Mouse (Mus musculus) kidney, adult 2 months (tissue): Measurements from ENCODE around the gene Sorbs1.

Experiments
- CTCF ChIP-seq: fragments of 200-500 bp; conservative IDR thresholded peaks from 2 replicates; pipeline ENCODE4 v1.5.1; 2011; ENCODE audit warnings: low read depth, mild to moderate bottlenecking, control low read depth, low read length, moderate library complexity, mixed read lengths; ENCODE audit not compliant: insufficient read depth, insufficient read length
- POLR2A ChIP-seq: fragments of 200-500 bp; IDR thresholded peaks from one replicate; pipeline ENCODE4 v1.6.1; 2011; ENCODE audit warnings: low read depth, low read length, control low read depth

DNA sequence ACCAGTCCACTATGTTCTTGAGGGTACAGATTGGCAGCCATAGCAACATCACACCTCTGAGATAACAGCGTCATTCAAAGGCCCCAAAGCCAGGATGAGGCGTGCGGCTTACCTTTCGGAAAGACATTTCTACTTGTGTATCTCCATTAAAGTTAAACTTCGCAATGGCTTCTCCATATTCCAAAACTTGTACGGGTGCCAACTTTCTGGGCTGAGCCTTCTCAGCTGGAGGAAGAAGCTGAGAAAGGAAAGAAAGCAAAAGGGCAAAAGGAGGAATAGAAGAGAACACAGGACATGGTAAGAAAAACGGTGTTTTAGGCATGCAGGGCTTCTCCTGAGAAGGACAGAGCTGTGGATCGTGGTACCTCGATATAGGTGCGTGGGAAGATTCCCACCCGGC lies 199.3 kb downstream of the Sorbs1 start:
- TF ChIP-seq CTCF (no peak), POLR2A (no peak)
